Mouse (Mus musculus): Measurements from ENCODE around the gene Hmcn1. TPM values are rescaled to one million over a fixed set of nuclear protein-coding genes. Genes with fewer than 3 reads are reported as not detected.

The Hmcn1 gene
- polyA plus RNA-seq, 1 experiment from 2014 or later, result 20.4 TPM

DNA sequence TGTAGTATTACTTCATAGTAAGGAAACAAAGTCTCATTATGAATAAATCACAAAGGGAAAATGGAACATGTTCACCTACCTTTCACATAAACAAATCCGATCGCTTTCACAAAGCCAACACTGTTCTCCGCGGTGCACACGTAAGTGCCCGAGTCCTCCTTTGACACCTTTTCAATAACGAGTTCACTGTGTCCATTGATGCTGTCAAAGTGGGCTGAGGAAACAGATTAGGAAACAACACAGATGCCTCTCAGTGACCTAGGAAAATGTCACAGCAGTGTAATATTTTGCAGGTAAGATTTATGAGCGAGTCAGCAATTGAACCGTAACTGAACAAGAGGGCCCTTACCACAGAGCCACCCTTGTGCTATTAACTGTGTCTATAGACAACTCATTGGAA is 382.7 kb downstream of the Hmcn1 start:
- 66% methylated on average over 9 of the region's 9 CpGs for WGBS
- H3K4me2 ChIP-seq, result no peak overlapping the region
- no peak for ATAC-seq (ENCODE audit: insufficient number of reproducible peaks, low FRiP score, low TSS enrichment, low read depth)

DNA sequence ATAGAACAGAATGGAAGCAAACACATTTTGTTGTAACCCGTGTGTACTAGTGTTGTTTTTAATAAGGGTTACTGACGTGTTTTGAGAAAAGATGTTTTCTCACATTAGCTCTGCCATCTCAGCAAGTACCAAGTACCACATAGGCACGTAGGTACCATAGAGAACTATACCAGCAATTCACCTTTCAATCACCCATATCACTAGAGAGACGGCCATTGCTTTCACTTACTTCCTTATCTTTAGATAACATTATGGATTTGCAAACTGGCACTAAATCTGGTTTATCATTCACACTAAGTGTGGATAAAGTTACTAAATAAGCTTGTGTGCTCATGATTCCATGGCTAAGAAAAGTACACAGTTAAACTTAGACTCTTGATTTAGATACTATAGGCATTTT is 387.1 kb downstream of the Hmcn1 start:
- H3K4me2 ChIP-seq, result no peak overlapping the region
- 91% methylated on average over 4 of the region's 4 CpGs for WGBS

More for the DNA sequence above, 382.7 kb downstream of the Hmcn1 start:
- no peaks in the 10 kb centered on the region for H3K27me3 ChIP-seq
- H3K9me3 ChIP-seq, result no peaks in the 10 kb centered on the region
- no peak overlapping the region for H3K9ac ChIP-seq
- no peaks in the 10 kb centered on the region; the same call in 1 of the 2 replicates for H3K36me3 ChIP-seq
- no peak overlapping the region for H3K4me3 ChIP-seq
- H3K27ac ChIP-seq, result no peak overlapping the region
- no peaks in the 10 kb centered on the region for H3K4me1 ChIP-seq

DNA sequence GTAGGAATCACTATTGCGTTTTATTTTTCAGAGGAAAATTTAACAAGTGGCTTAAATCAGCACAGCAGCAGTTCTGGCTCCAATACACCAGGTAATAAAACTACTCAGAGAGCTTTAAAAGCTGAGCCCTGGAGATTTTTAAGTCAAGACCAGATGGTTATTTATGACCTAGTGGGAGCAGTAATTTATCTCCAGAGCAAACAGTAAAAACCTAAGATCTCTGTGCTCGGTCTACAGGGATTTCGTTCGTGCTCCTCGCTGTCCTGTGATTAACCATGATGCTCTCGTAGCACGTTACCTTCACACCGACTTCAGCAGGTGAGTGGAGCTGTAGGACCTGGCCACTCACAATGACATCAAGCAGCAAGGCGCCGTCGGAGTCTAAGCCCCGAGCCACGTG is 399.6 kb downstream of the Hmcn1 start:
- no peak overlapping the region for H3K4me2 ChIP-seq
- no peak overlapping the region for H3K9ac ChIP-seq
- ATAC-seq (ENCODE audit: insufficient number of reproducible peaks, low FRiP score, low TSS enrichment, low read depth), result no peak
- peaks cover 6% of the 10 kb centered on the region for H3K4me1 ChIP-seq
- H3K36me3 ChIP-seq, result peaks cover 6% of the 10 kb centered on the region; the same call in 1 of the 2 replicates
- no peak overlapping the region for H3K4me3 ChIP-seq
- no peaks in the 10 kb centered on the region for H3K9me3 ChIP-seq
- 0 out of 2 replicates have a peak, but pooled peaks cover 3% of the 10 kb centered on the region for H3K27me3 ChIP-seq
- WGBS, result 26% methylated on average over 13 of the region's 13 CpGs
- no peak overlapping the region for H3K27ac ChIP-seq

More for the DNA sequence above, 387.1 kb downstream of the Hmcn1 start:
- Histone ChIP-seq H3K27ac (no peak overlapping the region), H3K9ac (no peak overlapping the region), H3K4me1 (no peaks in the 10 kb centered on the region), H3K9me3 (no peaks in the 10 kb centered on the region), H3K4me3 (no peak overlapping the region), H3K36me3 (peaks cover 20% of the 10 kb centered on the region; the same call in 1 of the 2 replicates), H3K27me3 (no peaks in the 10 kb centered on the region)
- ATAC-seq (ENCODE audit: insufficient number of reproducible peaks, low FRiP score, low TSS enrichment, low read depth), result no peak

DNA sequence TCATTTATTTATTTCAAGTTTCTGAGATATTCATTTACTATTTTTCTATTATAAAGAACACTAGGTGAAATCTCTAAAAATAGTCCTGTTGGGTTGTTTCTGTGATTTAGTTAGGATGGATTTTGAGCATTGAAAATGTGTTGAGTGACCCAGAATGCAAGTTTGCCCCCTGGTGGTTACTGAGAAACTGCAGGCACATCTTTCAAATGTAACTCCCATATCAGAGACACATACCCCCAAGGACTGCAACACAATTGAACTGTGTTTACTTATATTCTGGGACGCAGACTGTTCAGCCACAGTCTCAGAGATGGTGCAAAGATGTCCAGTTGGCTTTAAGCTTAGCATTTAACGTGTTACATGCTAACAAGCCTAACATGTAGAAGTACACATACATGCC is 402.0 kb downstream of the Hmcn1 start:
- 0 out of 2 replicates have a peak, but pooled peaks cover 2% of the 10 kb centered on the region for H3K27me3 ChIP-seq
- no peaks in the 10 kb centered on the region for H3K9me3 ChIP-seq
- peaks cover 6% of the 10 kb centered on the region for H3K4me1 ChIP-seq
- H3K9ac ChIP-seq, result no peak overlapping the region
- ATAC-seq (ENCODE audit: insufficient number of reproducible peaks, low FRiP score, low TSS enrichment, low read depth), result no peak
- no peak overlapping the region for H3K27ac ChIP-seq
- H3K4me3 ChIP-seq, result no peak overlapping the region
- WGBS, result 39% methylated on average over 2 of the region's 2 CpGs
- H3K4me2 ChIP-seq, result no peak overlapping the region
- peaks cover 8% of the 10 kb centered on the region for H3K36me3 ChIP-seq

DNA sequence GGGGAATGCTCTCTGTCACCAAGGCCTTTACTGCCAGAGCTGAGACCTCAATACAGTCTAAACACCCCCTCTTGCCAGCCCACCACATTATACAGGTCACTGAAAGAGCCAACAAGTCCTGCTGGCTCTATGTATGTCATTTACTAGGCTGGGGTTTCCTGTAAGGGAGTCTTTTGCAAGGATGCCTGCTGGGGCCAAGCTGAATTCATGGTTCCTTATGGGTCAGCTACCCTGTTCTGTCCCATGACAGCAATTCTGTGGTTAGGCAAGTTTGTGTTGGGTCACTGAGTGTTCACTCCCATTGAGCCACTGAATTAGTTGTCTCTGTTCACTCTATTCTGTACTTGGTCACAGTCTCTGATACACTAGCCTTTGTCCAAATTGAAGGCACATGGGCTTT is 405.8 kb downstream of the Hmcn1 start:
- Histone ChIP-seq H3K9ac (no peak overlapping the region), H3K4me2 (no peak overlapping the region), H3K27me3 (no peaks in the 10 kb centered on the region), H3K4me1 (no peaks in the 10 kb centered on the region), H3K4me3 (no peak overlapping the region), H3K9me3 (no peaks in the 10 kb centered on the region), H3K36me3 (peaks cover 19% of the 10 kb centered on the region), H3K27ac (no peak overlapping the region)
- ATAC-seq (ENCODE audit: insufficient number of reproducible peaks, low FRiP score, low TSS enrichment, low read depth), result no peak

DNA sequence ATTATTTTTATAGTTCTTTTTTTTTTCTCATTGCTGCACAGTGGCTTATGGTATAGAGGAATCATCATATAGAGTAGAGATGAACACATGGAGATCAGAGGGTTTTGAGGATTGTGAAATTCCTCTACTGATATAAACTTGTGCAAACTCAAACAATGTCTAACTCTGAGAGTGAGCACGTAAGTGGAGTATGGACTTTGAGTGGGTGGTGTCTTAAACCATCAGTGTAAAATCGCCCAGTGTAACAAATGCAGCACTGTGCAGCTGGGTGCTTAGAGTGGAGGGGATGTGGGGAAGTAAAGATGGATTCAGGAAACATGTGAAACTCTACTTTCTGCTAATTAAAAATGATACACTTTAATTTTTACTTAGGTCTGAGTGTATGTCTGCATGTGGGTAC is 408.8 kb downstream of the Hmcn1 start:
- no peak overlapping the region for H3K9ac ChIP-seq
- peaks cover 22% of the 10 kb centered on the region for H3K36me3 ChIP-seq
- H3K27ac ChIP-seq, result no peak overlapping the region
- no peaks in the 10 kb centered on the region for H3K9me3 ChIP-seq
- H3K4me2 ChIP-seq, result no peak overlapping the region
- no peak overlapping the region for H3K4me3 ChIP-seq
- 85% methylated on average over 2 of the region's 2 CpGs for WGBS
- H3K27me3 ChIP-seq, result no peaks in the 10 kb centered on the region
- H3K4me1 ChIP-seq, result no peaks in the 10 kb centered on the region
- no peak for ATAC-seq (ENCODE audit: insufficient number of reproducible peaks, low FRiP score, low TSS enrichment, low read depth)

DNA sequence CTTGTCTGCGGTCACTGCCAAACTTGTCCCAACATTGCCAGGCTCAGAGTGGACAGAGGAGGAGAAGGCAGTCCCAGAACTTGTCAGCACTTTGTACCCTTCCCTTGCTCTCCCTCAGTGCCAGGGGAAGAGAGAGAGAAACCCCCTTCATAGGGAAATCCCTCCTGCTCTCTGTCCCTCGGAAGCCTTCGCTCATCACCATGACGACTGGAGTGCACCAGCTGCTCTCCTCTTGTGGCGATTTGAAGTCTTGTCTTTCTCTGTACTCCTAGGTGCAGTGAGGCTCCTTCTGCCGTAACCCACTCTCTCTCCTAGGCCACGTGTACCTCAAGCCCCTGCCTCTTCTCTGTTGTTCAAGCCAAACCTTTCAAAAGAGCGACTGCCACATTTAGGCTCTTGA is 409.5 kb downstream of the Hmcn1 start:
- H3K27ac ChIP-seq, result no peak overlapping the region
- H3K9me3 ChIP-seq, result no peaks in the 10 kb centered on the region
- ATAC-seq (ENCODE audit: insufficient number of reproducible peaks, low FRiP score, low TSS enrichment, low read depth), result no peak
- H3K9ac ChIP-seq, result no peak overlapping the region
- H3K27me3 ChIP-seq, result no peaks in the 10 kb centered on the region
- no peaks in the 10 kb centered on the region for H3K4me1 ChIP-seq
- no peak overlapping the region for H3K4me3 ChIP-seq
- no peak overlapping the region for H3K4me2 ChIP-seq
- WGBS, result 74% methylated on average over 8 of the region's 8 CpGs
- H3K36me3 ChIP-seq, result peaks cover 22% of the 10 kb centered on the region

DNA sequence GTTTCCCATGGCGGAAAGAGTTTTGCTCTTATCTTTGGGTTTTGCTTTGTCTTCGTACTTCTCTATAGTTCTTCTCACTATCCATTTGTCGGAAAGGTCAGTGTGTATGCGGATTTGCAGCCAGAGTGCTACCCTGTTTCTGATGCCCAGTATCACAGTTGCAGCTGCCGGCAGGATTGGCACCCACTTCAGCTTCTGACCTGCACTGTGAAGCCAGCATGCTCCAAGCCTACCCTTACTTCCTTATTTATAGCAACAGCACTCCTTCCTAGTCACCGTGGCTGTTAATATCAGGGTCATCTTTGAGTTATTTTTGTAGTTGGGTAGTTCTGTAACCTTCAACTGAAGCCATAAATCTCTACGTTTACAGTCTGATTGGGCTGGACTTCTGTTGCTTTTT is 412.7 kb downstream of the Hmcn1 start:
- no peak for ATAC-seq (ENCODE audit: insufficient number of reproducible peaks, low FRiP score, low TSS enrichment, low read depth)
- Histone ChIP-seq H3K4me3 (no peak overlapping the region), H3K27me3 (no peaks in the 10 kb centered on the region), H3K4me1 (no peaks in the 10 kb centered on the region), H3K9ac (no peak overlapping the region), H3K9me3 (no peaks in the 10 kb centered on the region), H3K36me3 (peaks cover 13% of the 10 kb centered on the region), H3K4me2 (no peak overlapping the region), H3K27ac (no peak overlapping the region)
- WGBS, result 88% methylated on average over 7 of the region's 7 CpGs

DNA sequence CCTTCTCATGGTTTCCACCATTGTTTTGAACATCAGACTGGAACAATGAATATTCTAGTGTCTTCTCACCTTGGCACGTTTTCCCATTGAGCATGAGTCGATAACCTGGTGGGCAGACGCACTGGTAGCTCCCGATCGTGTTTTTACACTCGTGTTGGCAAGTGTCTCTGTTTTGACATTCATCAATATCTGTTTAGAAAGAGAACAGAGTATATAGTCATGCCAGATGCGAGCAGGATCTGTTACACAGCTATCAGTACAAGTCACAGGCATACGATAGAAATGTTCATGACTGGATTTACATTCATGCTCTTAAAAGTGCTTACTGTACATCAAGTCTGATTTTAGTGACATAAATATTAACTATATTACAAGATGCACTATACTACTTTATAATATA is 419.8 kb downstream of the Hmcn1 start:
- Histone ChIP-seq H3K9me3 (no peaks in the 10 kb centered on the region), H3K27me3 (no peaks in the 10 kb centered on the region), H3K4me1 (peaks cover 8% of the 10 kb centered on the region; the same call in 1 of the 2 replicates), H3K9ac (no peak overlapping the region), H3K4me3 (no peak overlapping the region), H3K27ac (no peak overlapping the region), H3K4me2 (no peak overlapping the region), H3K36me3 (peaks cover 5% of the 10 kb centered on the region; the same call in 1 of the 2 replicates)
- 85% methylated on average over 8 of the region's 8 CpGs for WGBS
- ATAC-seq (ENCODE audit: insufficient number of reproducible peaks, low FRiP score, low TSS enrichment, low read depth), result no peak

DNA sequence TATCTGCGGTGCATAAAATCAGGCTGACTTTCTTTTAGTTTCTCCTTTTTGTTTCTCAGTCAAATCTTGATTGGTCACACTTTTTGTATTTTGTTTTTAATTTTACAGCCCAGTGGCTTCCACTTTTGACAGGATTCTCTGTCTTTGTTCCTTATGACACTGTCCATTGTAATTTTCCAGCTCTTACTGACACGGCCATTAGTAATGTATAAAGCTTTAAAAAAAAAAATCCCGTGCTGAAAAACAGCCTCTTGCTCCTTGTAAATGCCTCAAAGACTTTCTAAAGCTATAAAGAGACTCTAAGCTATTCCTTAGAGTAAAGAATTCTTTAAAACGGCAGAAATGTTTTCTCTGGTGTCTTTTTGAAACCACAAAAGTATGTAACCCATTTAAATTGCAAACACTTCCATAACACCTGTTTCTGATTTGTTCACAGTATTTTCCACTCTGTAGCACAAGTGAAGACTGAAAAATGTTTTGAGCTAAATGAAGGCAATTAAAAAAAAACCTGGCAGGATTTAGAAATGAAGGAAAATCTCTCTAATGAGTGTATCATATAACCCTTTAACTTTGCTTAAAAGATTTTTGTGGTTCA is 422.6 kb downstream of the Hmcn1 start:
- Histone ChIP-seq H3K4me3 (no peak overlapping the region), H3K9me3 (no peaks in the 10 kb centered on the region), H3K9ac (no peak overlapping the region), H3K4me1 (peaks cover 12% of the 10 kb centered on the region; the same call in 1 of the 2 replicates), H3K27me3 (no peaks in the 10 kb centered on the region), H3K4me2 (no peak overlapping the region), H3K27ac (peak overlapping the region; percentile 54; the same call in 1 of the 2 replicates), H3K36me3 (no peaks in the 10 kb centered on the region; the same call in 1 of the 2 replicates)
- WGBS, result 23% methylated on average over 4 of the region's 4 CpGs
- 0 out of 2 replicates have a peak, but pooled peaks have one; percentile 35 for ATAC-seq (ENCODE audit: insufficient number of reproducible peaks, low FRiP score, low TSS enrichment, low read depth)

DNA sequence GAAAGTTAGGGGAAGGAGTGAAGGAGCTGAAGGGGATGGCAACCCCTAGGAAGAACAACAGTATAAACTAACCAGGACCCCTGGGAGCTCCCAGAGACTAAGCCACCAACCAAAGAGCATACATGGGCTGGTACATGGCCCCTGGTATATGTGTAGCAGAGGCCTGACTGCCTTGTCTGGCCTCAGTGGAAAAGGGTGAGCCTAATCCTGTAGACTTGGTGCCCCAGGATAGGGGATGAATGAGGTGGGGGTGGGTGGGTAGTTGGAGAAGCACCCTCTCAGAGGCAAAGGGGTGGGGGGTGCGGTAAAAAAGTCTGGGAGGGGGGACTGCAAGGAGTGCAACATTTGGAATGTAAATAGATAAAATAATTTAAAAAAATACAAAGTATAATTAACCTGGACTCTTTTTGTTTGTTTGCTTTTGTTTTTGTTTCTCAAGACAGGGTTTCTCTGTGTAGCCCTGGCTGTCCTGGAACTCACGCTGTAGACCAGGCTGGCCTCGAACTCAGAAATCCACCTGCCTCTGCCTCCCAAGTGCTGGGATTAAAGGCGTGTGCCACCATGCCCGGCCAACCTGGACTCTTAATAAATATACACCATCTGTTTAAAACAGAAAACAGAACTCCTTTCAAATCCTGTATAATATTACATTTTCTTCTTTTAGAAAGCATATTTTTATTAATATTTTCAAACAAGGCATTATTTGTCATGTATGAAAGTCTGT is 423.3 kb downstream of the Hmcn1 start:
- Histone ChIP-seq H3K4me2 (no peak overlapping the region), H3K9me3 (no peaks in the 10 kb centered on the region), H3K27me3 (no peaks in the 10 kb centered on the region), H3K36me3 (no peaks in the 10 kb centered on the region; the same call in 1 of the 2 replicates), H3K4me3 (no peak overlapping the region), H3K27ac (0 out of 2 replicates have a peak overlapping the region, but pooled peaks have one; percentile 50), H3K9ac (no peak overlapping the region), H3K4me1 (peaks cover 12% of the 10 kb centered on the region; the same call in 1 of the 2 replicates)
- no peak for ATAC-seq (ENCODE audit: insufficient number of reproducible peaks, low FRiP score, low TSS enrichment, low read depth)
- WGBS, result 72% methylated on average over 5 of the region's 5 CpGs

DNA sequence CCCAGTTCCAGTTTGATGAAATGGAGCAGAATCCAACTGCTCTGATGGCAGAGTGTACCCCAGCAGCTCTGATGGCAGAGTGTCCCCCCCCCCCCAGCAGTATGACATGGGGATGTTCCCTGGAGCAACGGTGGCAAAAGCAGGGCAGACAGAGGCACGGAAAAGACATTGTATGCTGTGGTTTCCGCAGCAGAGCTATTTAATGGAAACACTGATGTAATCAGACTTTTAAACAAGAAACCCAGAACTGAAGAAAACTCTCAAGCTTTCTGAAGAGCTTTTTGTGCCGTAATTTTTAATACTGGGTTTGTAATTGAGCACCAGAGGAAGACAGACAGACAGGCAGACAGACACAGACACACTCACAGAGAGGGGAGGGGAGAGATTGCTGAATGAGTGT is 426.9 kb downstream of the Hmcn1 start:
- H3K9ac ChIP-seq, result no peak overlapping the region
- no peak overlapping the region for H3K4me2 ChIP-seq
- H3K9me3 ChIP-seq, result no peaks in the 10 kb centered on the region
- H3K4me1 ChIP-seq, result peaks cover 7% of the 10 kb centered on the region; the same call in 1 of the 2 replicates
- H3K36me3 ChIP-seq, result peaks cover 10% of the 10 kb centered on the region; the same call in 1 of the 2 replicates
- no peak for ATAC-seq (ENCODE audit: insufficient number of reproducible peaks, low FRiP score, low TSS enrichment, low read depth)
- no peak overlapping the region for H3K27ac ChIP-seq
- no peak overlapping the region for H3K4me3 ChIP-seq
- 39% methylated on average over 4 of the region's 4 CpGs for WGBS
- no peaks in the 10 kb centered on the region for H3K27me3 ChIP-seq
